Mouse (Mus musculus) cerebellum, adult 18-20 months (tissue): ENCODE results near the gene Bbs1.
A peak's percentile ranks its signal among the peaks of the same experiment; 100 is the strongest.
"Not testable (repeated sequence)": the region's sequence is repeated elsewhere in the genome, so short reads cannot be mapped to it uniquely, and the experiment has no call there.

ENCODE experiments used
- DNase-seq, 2 experiments: peaks; one replicate each; pipeline ENCODE4 v3.0.0; 2021

The Bbs1 gene

GRCm38 (mm10) chr19:4879324-4879703, 27.1 kb downstream of the Bbs1 start:
- DNase-seq: no peak

- peak; percentile 93 to 95 for DNase-seq
Observed at GRCm38 (mm10) chr19:4878405-4879323, 27.8 kb downstream of the Bbs1 start, which contains the start of gene Zdhhc24. TSS of gene Zdhhc24 (plus strand) at chr19:4878668.

- no peak for DNase-seq
Observed at GRCm38 (mm10) chr19:4877785-4878184, 28.6 kb downstream of the Bbs1 start, which contains the start of gene Actn3. TSS of gene Actn3 (minus strand) at chr19:4877909.

- DNase-seq: no peak
Observed at GRCm38 (mm10) chr19:4876755-4877154, 29.7 kb downstream of the Bbs1 start.

- DNase-seq: no peak
Observed at GRCm38 (mm10) chr19:4876241-4876640, 30.2 kb downstream of the Bbs1 start.

- not testable (repeated sequence) for DNase-seq
Observed at GRCm38 (mm10) chr19:4874613-4875012, 31.8 kb downstream of the Bbs1 start.

GRCm38 (mm10) chr19:4865147-4865546, 41.3 kb downstream of the Bbs1 start:
- peak in 1 of 2 experiments; percentile 33 for DNase-seq

GRCm38 (mm10) chr19:4863048-4863447, 43.4 kb downstream of the Bbs1 start:
- no peak for DNase-seq

- no peak for DNase-seq
Observed at GRCm38 (mm10) chr19:4859081-4859480, 47.3 kb downstream of the Bbs1 start.

- DNase-seq: no peak
Observed at GRCm38 (mm10) chr19:4855951-4856350, 50.5 kb downstream of the Bbs1 start.

GRCm38 (mm10) chr19:4855470-4855820, 51.0 kb downstream of the Bbs1 start:
- DNase-seq: no peak

- peak; percentile 95 for DNase-seq
Observed at GRCm38 (mm10) chr19:4854552-4855469, 51.6 kb downstream of the Bbs1 start, which contains the start of gene Ctsf. TSS of gene Ctsf (plus strand) at chr19:4855130.

GRCm38 (mm10) chr19:4850281-4850680, 56.1 kb downstream of the Bbs1 start:
- no peak for DNase-seq

GRCm38 (mm10) chr19:4849800-4850199, 56.6 kb downstream of the Bbs1 start:
- no peak for DNase-seq

- DNase-seq: peak; percentile 33 to 49
Observed at GRCm38 (mm10) chr19:4847490-4847889, 58.9 kb downstream of the Bbs1 start.

- no peak for DNase-seq
Observed at GRCm38 (mm10) chr19:4845846-4846245, 60.6 kb downstream of the Bbs1 start.

GRCm38 (mm10) chr19:4842611-4843010, 63.8 kb downstream of the Bbs1 start:
- DNase-seq: no peak

- no peak for DNase-seq
Observed at GRCm38 (mm10) chr19:4840848-4841247, 65.6 kb downstream of the Bbs1 start.

- peak; percentile 96 to 98 for DNase-seq
Observed at GRCm38 (mm10) chr19:4839149-4839548, 67.3 kb downstream of the Bbs1 start, which contains the start of the genes Ccs and Ccdc87. TSS of gene Ccs (minus strand) at chr19:4839332. TSS of gene Ccdc87 (plus strand) at chr19:4839366.

GRCm38 (mm10) chr19:4838526-4839140, 67.8 kb downstream of the Bbs1 start:
- DNase-seq: no peak

GRCm38 (mm10) chr19:4837049-4837448, 69.4 kb downstream of the Bbs1 start:
- DNase-seq: no peak
